Mouse (Mus musculus): ENCODE data around the gene Nrxn3. TPM values are rescaled to one million over a fixed set of nuclear protein-coding genes. Genes with fewer than 3 reads are reported as not detected.
A peak's percentile ranks its signal among the peaks of the same experiment; 100 is the strongest.

The Nrxn3 gene
- total RNA-seq, 2 experiments from 2014 or later, result 0.57 to 0.97 TPM

DNA sequence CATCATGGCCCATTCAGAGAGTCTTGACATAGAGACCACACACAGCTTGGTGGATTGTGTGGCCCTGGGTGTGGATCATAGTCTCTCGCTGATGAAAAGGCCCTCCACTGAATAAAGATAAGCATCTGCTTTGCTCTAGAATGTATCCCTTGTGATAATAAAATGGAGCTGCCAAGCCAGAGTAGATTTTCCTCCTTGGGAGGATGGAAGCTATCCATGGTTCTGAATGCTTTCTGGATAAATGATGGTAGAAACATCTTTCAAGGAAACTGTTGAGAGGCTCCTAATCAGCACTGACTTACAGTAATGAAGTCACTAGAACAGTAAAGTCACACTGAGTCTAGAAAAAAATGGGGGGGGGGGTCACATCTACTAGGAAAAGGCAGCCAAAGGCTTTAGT lies 989.1 kb downstream of the Nrxn3 start:
- DNase-seq, result no peak

DNA sequence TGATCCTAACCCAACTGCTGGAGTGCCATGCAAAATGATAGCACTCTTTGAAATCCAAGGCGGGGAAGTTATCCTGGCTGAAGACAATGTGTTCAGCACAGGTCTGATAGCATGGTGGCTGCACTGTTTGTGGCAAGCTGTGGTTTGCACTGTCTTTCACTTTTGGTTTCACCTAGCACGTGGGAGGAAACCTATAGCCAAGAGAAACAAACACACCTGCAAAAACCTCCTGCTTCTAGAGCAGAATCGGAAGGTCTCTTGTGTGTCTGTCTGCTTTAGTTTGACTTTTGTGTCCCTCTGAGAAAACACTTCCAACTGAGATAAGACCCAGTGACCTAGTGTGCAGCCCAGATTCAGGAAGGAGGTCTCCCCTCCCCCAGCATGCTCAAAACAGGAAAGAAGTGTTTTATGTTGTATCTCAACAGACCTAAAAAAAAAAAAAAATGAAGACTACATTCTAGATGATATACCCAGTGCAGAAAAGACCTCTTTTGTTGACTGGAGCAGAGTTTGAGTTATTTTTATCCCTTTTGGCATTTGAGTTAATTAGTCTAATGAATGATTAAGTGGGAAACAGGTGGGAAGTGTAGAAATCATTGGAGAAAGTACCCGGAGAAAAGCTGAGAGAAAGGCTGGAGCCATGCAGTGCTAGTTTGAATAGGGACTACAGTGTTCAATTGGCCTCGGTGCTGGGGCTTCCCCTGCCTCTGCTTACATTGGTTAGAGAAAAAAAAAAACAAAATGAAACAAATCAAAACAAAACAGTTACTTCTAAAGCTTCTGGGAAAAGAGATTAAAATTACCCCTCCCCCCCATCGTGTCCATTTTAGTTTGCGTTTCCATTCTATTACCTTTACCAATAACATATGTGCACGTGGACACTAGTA lies 996.8 kb downstream of the Nrxn3 start:
- DNase-seq, result no peak

DNA sequence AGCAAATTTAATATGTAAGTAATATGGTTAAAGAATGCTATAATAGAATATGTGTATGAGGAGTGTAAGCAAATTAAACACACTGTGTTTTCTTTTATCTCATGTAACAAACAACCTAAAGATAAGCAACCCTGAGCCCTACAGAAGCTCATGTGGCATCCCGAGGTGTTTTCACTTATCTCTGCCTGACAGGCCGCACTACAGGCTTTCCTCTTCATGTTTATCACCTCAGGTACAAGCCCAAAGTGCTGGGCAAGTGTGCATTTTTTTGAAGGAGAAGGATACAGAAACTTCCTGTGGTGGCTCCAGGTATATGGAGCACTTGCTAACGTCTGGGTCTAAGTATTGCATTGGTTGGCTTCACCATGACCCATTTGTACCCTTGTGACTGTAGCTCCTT lies 998.3 kb downstream of the Nrxn3 start:
- no peak for DNase-seq

DNA sequence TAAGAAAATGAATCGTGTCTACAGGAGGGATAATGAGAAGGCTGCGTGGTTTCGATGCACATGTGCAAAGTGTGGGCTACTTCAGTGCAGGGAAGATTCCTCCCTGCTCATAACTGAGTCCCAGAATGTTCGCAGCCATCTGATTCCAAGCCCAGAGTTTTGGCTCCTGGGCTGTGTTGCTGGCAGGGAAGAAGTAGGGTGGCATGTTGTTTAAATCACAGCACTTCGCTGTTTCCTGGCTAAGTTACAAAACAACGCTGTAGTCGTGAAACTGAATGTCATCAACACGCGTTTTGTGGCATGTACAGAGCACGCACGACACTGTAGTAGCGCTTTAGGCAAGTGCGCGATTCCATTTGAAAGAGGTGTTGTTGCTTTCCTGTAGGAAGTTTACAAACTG lies 999.8 kb downstream of the Nrxn3 start:
- no peak for DNase-seq

- DNase-seq, result no peak
Observed at GRCm38 (mm10) chr12:89724048-89724447, 1001.4 kb downstream of the Nrxn3 start.

DNA sequence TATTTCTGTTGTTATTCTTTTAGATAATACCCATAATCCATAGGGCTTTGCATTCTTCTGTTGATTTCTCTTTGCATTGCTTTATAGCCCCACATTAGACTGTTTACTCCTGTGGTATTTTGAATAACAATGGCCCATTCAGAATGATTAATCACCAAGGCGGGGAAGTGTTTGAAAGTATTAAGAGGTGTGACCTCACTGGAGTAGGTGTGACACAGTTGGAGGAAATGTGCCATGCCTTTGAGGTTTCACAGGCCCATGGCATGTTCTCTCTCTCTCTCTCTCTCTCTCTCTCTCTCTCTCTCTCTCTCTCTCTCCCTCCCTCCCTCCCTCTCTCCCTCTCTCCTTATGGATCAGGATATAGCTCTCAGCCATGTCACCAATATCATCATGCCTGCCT lies 1019.6 kb downstream of the Nrxn3 start:
- no peak for DNase-seq

- no peak for DNase-seq
Observed at GRCm38 (mm10) chr12:89742796-89743195, 1020.1 kb downstream of the Nrxn3 start.

- DNase-seq, result no peak
Observed at GRCm38 (mm10) chr12:89764191-89765082, 1041.8 kb downstream of the Nrxn3 start.

DNA sequence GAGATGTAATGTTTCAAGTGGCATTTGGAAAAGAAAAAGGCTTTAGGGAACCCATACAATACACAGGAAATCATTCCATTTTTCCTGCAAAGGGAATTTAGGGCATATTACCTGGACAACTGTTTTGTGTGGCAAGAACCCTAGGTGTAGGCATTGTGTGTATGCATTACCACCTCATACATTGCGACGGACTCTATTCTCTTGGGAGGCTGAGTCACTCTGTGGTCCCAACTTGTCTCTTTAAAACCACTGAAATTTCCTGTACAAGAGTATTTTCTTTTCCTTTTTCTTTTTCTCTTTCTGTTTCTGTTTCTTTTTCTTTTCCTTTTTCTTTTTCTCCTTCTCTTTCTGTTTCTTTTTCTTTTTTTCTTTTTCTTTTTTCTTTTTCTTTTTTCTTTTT lies 1042.5 kb downstream of the Nrxn3 start:
- DNase-seq, result no peak

DNA sequence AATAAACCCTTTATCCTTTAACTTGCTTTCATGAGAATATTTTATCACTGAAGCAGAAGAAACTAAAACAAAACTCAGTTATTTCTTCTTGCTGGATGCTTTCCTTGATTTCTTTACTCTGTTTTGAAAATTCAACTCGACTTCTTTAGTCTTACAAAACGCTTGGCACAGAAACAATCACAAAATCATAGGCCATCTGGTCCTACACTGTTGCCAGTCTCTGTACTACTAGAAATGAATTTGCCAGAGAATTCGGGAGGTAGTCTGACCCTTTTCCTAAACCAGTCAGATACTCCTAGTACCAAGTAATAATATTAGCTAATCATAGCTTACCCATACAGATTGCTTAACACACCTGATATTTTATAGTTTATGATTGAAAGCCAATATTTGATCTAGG lies 1066.1 kb downstream of the Nrxn3 start:
- DNase-seq, result no peak

- no peak for DNase-seq
Observed at GRCm38 (mm10) chr12:89789981-89790380, 1067.3 kb downstream of the Nrxn3 start.

DNA sequence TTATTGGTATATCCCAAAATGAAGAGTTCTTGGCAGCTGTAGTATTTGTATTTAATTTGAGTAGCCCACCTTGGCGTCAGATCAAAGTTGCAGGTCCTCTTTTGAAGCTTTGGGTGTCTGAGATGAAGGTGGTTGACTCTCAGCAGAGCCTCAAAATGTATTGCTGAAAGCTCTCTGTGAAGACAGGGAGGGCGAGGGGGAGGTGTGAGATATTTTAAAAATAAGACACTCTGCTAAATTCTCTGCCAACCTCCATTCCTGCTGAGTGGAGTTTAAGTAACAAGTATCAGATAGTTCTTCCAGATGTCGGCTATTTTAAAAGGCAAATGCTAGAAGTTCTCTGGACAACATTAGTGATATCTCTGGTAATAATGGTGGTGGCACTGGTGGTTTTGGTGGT lies 1069.2 kb downstream of the Nrxn3 start:
- no peak for DNase-seq

GRCm38 (mm10) chr12:89794741-89795140 lies 1072.1 kb downstream of the Nrxn3 start:
- no peak for DNase-seq

- DNase-seq, result no peak
Observed at GRCm38 (mm10) chr12:89808217-89808616, 1085.5 kb downstream of the Nrxn3 start.

- DNase-seq, result no peak
Observed at GRCm38 (mm10) chr12:89810146-89810545, 1087.5 kb downstream of the Nrxn3 start.

DNA sequence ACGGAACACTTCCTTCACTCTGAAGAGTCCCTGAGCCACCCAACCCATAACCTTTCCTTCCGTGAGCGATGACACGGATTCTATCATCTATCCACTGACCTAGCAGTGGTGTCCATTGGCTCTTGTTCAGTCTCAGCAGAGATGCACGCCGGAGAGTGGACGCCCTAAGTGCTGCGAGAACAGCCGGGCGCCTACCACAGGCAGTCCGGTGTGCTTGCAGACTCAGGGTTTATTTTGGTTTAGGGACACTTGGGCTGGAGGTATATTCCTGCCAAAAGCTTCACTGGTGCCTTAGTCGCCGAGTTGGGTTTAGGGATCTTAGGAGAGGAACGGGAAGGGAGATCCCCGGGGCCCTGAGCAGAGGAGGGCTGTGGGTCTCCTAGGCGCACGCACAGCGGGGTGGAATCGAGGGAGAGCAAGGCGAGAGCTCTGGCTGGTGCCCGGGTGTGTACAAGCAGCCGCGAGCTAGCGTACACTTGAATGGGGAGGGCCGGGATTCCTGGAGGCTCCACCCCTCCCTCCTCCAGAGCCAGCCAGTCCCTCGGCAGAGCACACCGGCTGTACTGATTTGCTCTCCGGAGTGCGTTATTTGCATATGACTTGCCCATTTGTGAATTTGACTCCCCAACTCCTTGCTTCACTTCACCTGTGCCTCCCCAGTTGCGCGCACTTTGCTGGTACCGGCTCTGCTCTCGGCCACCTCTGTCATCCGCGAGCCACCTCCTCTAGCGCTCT lies 1089.3 kb downstream of the Nrxn3 start:
- DNase-seq, result peak; percentile 75

DNA sequence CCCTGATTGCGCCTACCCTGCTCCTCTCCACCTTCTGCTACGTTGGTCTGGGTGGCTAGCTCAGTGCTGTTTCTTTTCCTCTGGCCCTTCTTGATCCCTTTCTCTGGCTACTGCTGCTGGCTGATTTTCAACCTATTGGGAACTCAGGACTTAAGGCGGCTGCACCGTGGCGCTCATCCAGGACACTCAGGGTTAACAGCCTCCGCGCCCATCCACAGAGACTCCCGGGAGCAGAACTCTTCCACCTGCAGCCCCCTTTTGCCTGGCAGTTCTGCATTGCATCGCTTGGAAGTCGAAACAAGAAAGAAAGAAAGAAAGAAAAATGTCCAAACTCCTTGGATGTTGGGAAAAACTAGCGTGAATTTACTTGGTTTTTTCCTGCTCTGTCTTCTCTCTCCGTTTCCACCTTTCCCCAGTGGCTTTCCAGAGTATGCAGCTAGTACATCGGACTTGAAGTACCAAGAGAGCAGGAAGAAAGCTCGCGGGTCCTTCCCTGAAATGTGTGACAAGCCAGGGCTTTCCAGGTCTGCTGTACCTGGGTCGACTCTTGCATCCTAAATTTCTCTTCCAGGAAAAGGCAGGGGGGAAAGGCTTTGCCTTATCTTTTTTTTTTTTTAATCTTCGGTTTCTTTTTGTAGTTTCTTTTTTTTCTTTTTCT lies 1090.0 kb downstream of the Nrxn3 start:
- DNase-seq, result no peak

- DNase-seq, result no peak
Observed at GRCm38 (mm10) chr12:89813294-89813693, 1090.6 kb downstream of the Nrxn3 start.

DNA sequence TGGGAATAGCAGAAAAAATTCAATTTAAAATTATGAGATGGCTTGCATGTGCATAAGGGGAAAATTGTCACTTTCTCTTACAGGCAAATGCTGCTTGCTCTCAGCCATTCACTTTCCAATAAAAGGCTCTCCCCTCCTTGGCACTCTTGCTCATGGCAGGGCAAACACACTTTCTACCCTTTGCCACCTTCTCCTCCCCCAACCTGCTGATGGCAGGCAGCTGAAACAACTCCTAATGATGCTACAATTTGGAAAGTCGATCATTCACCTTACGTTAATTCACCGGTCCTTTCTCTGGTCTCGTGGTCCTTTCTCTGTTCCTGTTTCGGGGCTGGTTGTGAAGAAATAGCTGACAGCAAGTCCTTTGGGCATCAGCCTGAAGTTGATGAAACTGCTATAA lies 1091.0 kb downstream of the Nrxn3 start:
- DNase-seq, result no peak

DNA sequence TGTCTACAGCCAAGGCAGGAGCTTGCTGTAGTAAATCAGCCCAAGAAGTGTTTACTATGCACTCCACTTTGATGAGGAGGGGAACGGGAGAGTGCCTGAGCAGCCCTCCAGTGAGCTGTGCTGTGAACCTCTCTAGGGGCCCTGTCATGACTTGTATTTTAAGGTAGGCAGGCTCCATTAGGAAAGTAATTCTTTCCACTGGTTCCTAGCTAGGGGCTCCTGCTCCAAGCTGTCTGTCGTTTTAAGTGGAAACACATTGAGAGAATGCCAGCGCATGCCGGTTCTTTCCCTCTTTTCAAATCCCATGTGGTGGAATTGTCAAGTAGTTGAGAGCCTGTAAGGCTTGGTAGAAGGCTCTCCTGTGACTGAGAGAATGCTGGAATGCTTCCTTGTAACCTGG lies 1091.9 kb downstream of the Nrxn3 start:
- DNase-seq, result no peak

DNA sequence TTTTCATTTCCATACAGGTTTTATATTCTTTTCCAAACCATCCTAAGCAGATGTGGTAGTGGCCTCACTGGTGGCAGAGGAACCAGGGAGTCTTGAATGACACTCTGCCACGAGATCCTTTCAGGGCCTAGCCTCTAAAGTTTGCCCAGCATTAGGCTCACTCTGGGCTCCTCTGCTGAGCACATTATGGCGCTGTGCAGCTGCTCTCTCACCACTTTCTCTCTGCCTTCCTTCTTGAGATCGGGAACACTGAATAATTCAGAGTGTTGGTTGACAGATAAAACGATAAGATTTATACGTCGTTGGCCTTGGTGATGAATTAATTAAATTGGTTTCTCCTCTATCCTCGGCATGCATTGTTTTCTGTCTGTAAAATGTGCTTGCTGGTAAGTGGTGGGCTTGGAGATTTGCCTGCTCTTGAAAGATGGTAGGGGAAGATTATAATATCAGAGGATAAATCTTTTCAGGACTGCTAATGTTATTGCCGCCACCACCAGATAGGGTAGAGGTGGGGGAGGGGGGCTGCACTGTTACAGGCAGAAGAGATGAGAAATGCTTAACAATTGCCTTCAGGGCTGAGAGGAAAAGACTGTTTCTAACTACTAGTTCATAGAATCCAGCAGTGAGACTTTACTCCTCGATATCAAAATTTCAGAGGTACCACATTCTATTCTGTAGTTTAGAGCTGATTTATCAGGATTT lies 1094.5 kb downstream of the Nrxn3 start:
- no peak for DNase-seq

Measured in adrenal gland, postnatal 10 days (tissue).